Mouse (Mus musculus): ENCODE data around the gene Bicd1.

- TF ChIP-seq HCFC1 (IDR thresholded peaks at IDR 0.05; ENCODE audit: borderline replicate concordance, insufficient read depth, low read length) (no peak), MAFK (IDR thresholded peaks at IDR 0.05; ENCODE audit: insufficient read depth, low read depth, low read length) (no peak), ZC3H11A (IDR thresholded peaks at IDR 0.05; ENCODE audit: borderline replicate concordance, low read depth, low read length) (no peak), ZNF384 (IDR thresholded peaks at IDR 0.05; ENCODE audit: low read depth, low read length) (no peak), CHD2 (IDR thresholded peaks at IDR 0.05; ENCODE audit: low read depth, low read length) (no peak)
Observed at GRCm38 (mm10) chr6:149460971-149461370, 52.3 kb downstream of the Bicd1 start.

All from ES-E14 (cell line).